Mouse (Mus musculus) limb, embryonic 10.5 days (tissue): ENCODE data around the gene Parp16. TPM values are rescaled to one million over a fixed set of nuclear protein-coding genes. Genes with fewer than 3 reads are reported as not detected.

Source experiments
- DNase-seq: peaks from one replicate; pipeline ENCODE4 v3.0.0-alpha.2; 2017; ENCODE audit warnings: low spot score
- H3K27ac ChIP-seq: fragments of 300-500 bp; sonication (generic); 2 replicates; pipeline ENCODE4 v1.5.1; 2016; ENCODE audit warnings: mild to moderate bottlenecking
- H3K27me3 ChIP-seq: fragments of 300-500 bp; sonication (generic); 2 replicates; pipeline ENCODE4 v1.6.1; 2016; ENCODE audit warnings: low read depth, mild to moderate bottlenecking; ENCODE audit not compliant: poor library complexity, severe bottlenecking
- H3K36me3 ChIP-seq: fragments of 300-500 bp; sonication (generic); 2 replicates; pipeline ENCODE4 v1.6.1; 2016; ENCODE audit warnings: mild to moderate bottlenecking, moderate library complexity
- H3K4me1 ChIP-seq: fragments of 300-500 bp; sonication (generic); 2 replicates; pipeline ENCODE4 v1.6.1; 2016
- H3K4me3 ChIP-seq: fragments of 300-500 bp; sonication (generic); 2 replicates; pipeline ENCODE4 v1.5.1; 2016; ENCODE audit warnings: mild to moderate bottlenecking, moderate library complexity
- H3K9me3 ChIP-seq: fragments of 300-500 bp; sonication (generic); replicated peaks from 2 replicates; pipeline ENCODE4 v1.6.1; 2016; ENCODE audit warnings: mild to moderate bottlenecking
- WGBS: fragments of 180-500 bp; shearing (Covaris S2); methylation state at CpG from one replicate; pipeline ENCODE4 v1.1.7; 2016; 5-methylcytosine and 5-hydroxymethylcytosine counted together
- polyA plus RNA-seq: library from polyadenylated mRNA; unstranded; fragments of >200 nt; fragmentation: Nextera tagmentation; extraction: Ambion mirVana; gene quantifications from 2 replicates; pipeline ENCODE4 v1.2.1, GENCODE M21; 2016

The Parp16 gene
- polyA plus RNA-seq, 1 experiment from 2014 or later = 8.7 TPM

GRCm38 (mm10) chr9:65166386-65166785, 28.8 kb upstream of the Parp16 start:
- peaks cover 31% of the 10 kb centered on the region for H3K36me3 ChIP-seq
- H3K9me3 ChIP-seq = no peaks in the 10 kb centered on the region
- H3K4me3 ChIP-seq = peak overlapping the region; percentile 11; the same call in 1 of the 2 replicates
- 8% methylated on average over 9 of the region's 9 CpGs for WGBS
- H3K27me3 ChIP-seq = no peaks in the 10 kb centered on the region
- H3K4me1 ChIP-seq = peaks cover 93% of the 10 kb centered on the region
- DNase-seq = peak; percentile 67
- H3K27ac ChIP-seq = peak overlapping the region; percentile 88

GRCm38 (mm10) chr9:65168534-65168933, 26.6 kb upstream of the Parp16 start:
- WGBS = 19% methylated on average over 6 of the region's 6 CpGs
- Histone ChIP-seq H3K36me3 (peaks cover 45% of the 10 kb centered on the region), H3K4me3 (peak overlapping the region; percentile 26), H3K27ac (peak overlapping the region; percentile 88), H3K4me1 (peaks cover 91% of the 10 kb centered on the region), H3K9me3 (no peaks in the 10 kb centered on the region), H3K27me3 (no peaks in the 10 kb centered on the region)
- DNase-seq = no peak

- H3K36me3 ChIP-seq = peaks cover 47% of the 10 kb centered on the region
- H3K27me3 ChIP-seq = no peaks in the 10 kb centered on the region
- peak overlapping the region; percentile 26 for H3K4me3 ChIP-seq
- peak; percentile 69 for DNase-seq
- 15% methylated on average over 4 of the region's 4 CpGs for WGBS
- H3K27ac ChIP-seq = peak overlapping the region; percentile 88
- H3K4me1 ChIP-seq = peaks cover 91% of the 10 kb centered on the region
- H3K9me3 ChIP-seq = no peaks in the 10 kb centered on the region
Observed at GRCm38 (mm10) chr9:65168952-65169351, 26.2 kb upstream of the Parp16 start.

- peak overlapping the region; percentile 24 for H3K4me3 ChIP-seq
- H3K27me3 ChIP-seq = no peaks in the 10 kb centered on the region
- H3K4me1 ChIP-seq = peaks cover 95% of the 10 kb centered on the region
- H3K36me3 ChIP-seq = peaks cover 63% of the 10 kb centered on the region
- WGBS = 10% methylated on average over 9 of the region's 9 CpGs
- H3K27ac ChIP-seq = peak overlapping the region; percentile 82
- no peaks in the 10 kb centered on the region for H3K9me3 ChIP-seq
- DNase-seq = peak; percentile 72
Observed at GRCm38 (mm10) chr9:65172654-65173053, 22.5 kb upstream of the Parp16 start.

- H3K36me3 ChIP-seq = peaks cover 80% of the 10 kb centered on the region
- WGBS = 8% methylated on average over 5 of the region's 5 CpGs
- H3K4me1 ChIP-seq = peaks cover 95% of the 10 kb centered on the region
- H3K4me3 ChIP-seq = peak overlapping the region; percentile 1
- no peaks in the 10 kb centered on the region for H3K27me3 ChIP-seq
- peak overlapping the region; percentile 88 for H3K27ac ChIP-seq
- H3K9me3 ChIP-seq = no peaks in the 10 kb centered on the region
- peak; percentile 65 for DNase-seq
Observed at GRCm38 (mm10) chr9:65175234-65175938, 19.8 kb upstream of the Parp16 start.

- no peaks in the 10 kb centered on the region for H3K9me3 ChIP-seq
- peaks cover 96% of the 10 kb centered on the region for H3K4me1 ChIP-seq
- peak; percentile 60 for DNase-seq
- H3K36me3 ChIP-seq = peaks cover 81% of the 10 kb centered on the region
- H3K27ac ChIP-seq = peak overlapping the region; percentile 88
- no peaks in the 10 kb centered on the region for H3K27me3 ChIP-seq
- WGBS = 27% methylated on average over 9 of the region's 9 CpGs
- H3K4me3 ChIP-seq = peak overlapping the region; percentile 1; the same call in 1 of the 2 replicates
Observed at GRCm38 (mm10) chr9:65175939-65176871, 18.9 kb upstream of the Parp16 start.

- H3K27ac ChIP-seq = peak overlapping the region; percentile 88
Observed at GRCm38 (mm10) chr9:65177497-65177896, 17.7 kb upstream of the Parp16 start.

GRCm38 (mm10) chr9:65177912-65178311, 17.2 kb upstream of the Parp16 start:
- H3K9me3 ChIP-seq = no peaks in the 10 kb centered on the region
- no peak for DNase-seq
- H3K4me3 ChIP-seq = 0 out of 2 replicates have a peak overlapping the region, but pooled peaks have one; percentile 19
- H3K4me1 ChIP-seq = peaks cover 94% of the 10 kb centered on the region
- WGBS = 51% methylated on average over 10 of the region's 10 CpGs
- no peaks in the 10 kb centered on the region for H3K27me3 ChIP-seq
- H3K27ac ChIP-seq = peak overlapping the region; percentile 88
- peaks cover 88% of the 10 kb centered on the region for H3K36me3 ChIP-seq

More at GRCm38 (mm10) chr9:65177497-65177896, 17.7 kb upstream of the Parp16 start:
- Histone ChIP-seq H3K9me3 (no peaks in the 10 kb centered on the region), H3K36me3 (peaks cover 88% of the 10 kb centered on the region), H3K4me3 (no peak overlapping the region), H3K4me1 (peaks cover 94% of the 10 kb centered on the region), H3K27me3 (no peaks in the 10 kb centered on the region)
- no peak for DNase-seq
- 75% methylated on average over 3 of the region's 3 CpGs for WGBS

- DNase-seq = peak; percentile 71
- H3K27me3 ChIP-seq = no peaks in the 10 kb centered on the region
- peaks cover 91% of the 10 kb centered on the region for H3K4me1 ChIP-seq
- no peaks in the 10 kb centered on the region for H3K9me3 ChIP-seq
- peak overlapping the region; percentile 88 for H3K27ac ChIP-seq
- H3K4me3 ChIP-seq = peak overlapping the region; percentile 19
- 3% methylated on average over 22 of the region's 22 CpGs for WGBS
- peaks cover 88% of the 10 kb centered on the region for H3K36me3 ChIP-seq
Observed at GRCm38 (mm10) chr9:65178336-65179213, 16.6 kb upstream of the Parp16 start.

GRCm38 (mm10) chr9:65179817-65180624, 15.1 kb upstream of the Parp16 start:
- Histone ChIP-seq H3K27me3 (no peaks in the 10 kb centered on the region), H3K4me1 (peaks cover 87% of the 10 kb centered on the region), H3K4me3 (no peak overlapping the region), H3K27ac (peak overlapping the region; percentile 88), H3K9me3 (no peaks in the 10 kb centered on the region), H3K36me3 (peaks cover 92% of the 10 kb centered on the region)
- WGBS = 18% methylated on average over 17 of the region's 17 CpGs
- DNase-seq = peak; percentile 64

- peaks cover 83% of the 10 kb centered on the region for H3K4me1 ChIP-seq
- peaks cover 30% of the 10 kb centered on the region for H3K36me3 ChIP-seq
- H3K4me3 ChIP-seq = no peak overlapping the region
- H3K27me3 ChIP-seq = no peaks in the 10 kb centered on the region
- no peak overlapping the region for H3K27ac ChIP-seq
- 5% methylated on average over 3 of the region's 3 CpGs for WGBS
- no peaks in the 10 kb centered on the region for H3K9me3 ChIP-seq
- DNase-seq = peak; percentile 89
Observed at GRCm38 (mm10) chr9:65188599-65188998, 6.6 kb upstream of the Parp16 start.
